Mouse (Mus musculus) CH12.LX (cell line): ENCODE results near the gene Ghrl. TPM values are rescaled to one million over a fixed set of nuclear protein-coding genes. Genes with fewer than 3 reads are reported as not detected.
A peak's percentile ranks its signal among the peaks of the same experiment; 100 is the strongest.

Experiments used
- DNase-seq: peaks from one replicate; pipeline ENCODE4 v3.0.0-alpha.2; 2013; ENCODE audit errors: extremely low read depth
- H3K27ac ChIP-seq: 2 replicates; pipeline ENCODE4 v1.5.1; 2012; ENCODE audit warnings: low read depth, mild to moderate bottlenecking, control low read depth, moderate library complexity; ENCODE audit not compliant: insufficient read depth
- H3K27me3 ChIP-seq: replicated peaks from 2 replicates; pipeline ENCODE3; 2012; ENCODE audit warnings: inconsistent platforms
- H3K36me3 ChIP-seq, 2 experiments: replicated peaks in 1 of 2; 2 replicates each; pipeline versions ENCODE3 to v1.6.1; 2012; ENCODE audit warnings: inconsistent platforms in 1 of 2, low read length in 1 of 2, mild to moderate bottlenecking in 1 of 2, mixed read lengths in 1 of 2, moderate library complexity in 1 of 2; ENCODE audit not compliant: control insufficient read depth in 1 of 2, insufficient read depth in 1 of 2
- H3K4me1 ChIP-seq, 2 experiments: 2 replicates each; pipeline ENCODE4 v1.6.1; 2012; ENCODE audit warnings: inconsistent platforms in 1 of 2, moderate library complexity in 1 of 2; ENCODE audit not compliant: insufficient read depth in 2 of 2, control insufficient read depth in 1 of 2
- H3K4me2 ChIP-seq: 2 replicates; pipeline ENCODE4 v1.6.1; 2012; ENCODE audit warnings: low read depth, mild to moderate bottlenecking, control low read depth; ENCODE audit not compliant: poor library complexity, insufficient read depth, severe bottlenecking
- H3K4me3 ChIP-seq, 3 experiments: fragments of 150-350 bp in 1 of 3; sonication (generic) in 1 of 3; replicated peaks in 1 of 3; 2 replicates each; pipeline versions ENCODE3 to v1.5.1; 2011 to 2012; ENCODE audit warnings: low read depth in 2 of 3, low read length in 2 of 3, mild to moderate bottlenecking in 2 of 3, moderate library complexity in 2 of 3, control low read depth in 1 of 3, improper control_type of control experiment in 1 of 3, inconsistent platforms in 1 of 3, mixed read lengths in 1 of 3; ENCODE audit not compliant: poor library complexity in 1 of 3
- H3K79me2 ChIP-seq: replicated peaks from 2 replicates; pipeline ENCODE4 v1.6.1; 2012; ENCODE audit warnings: mild to moderate bottlenecking, moderate library complexity; ENCODE audit not compliant: control insufficient read depth, poor library complexity, insufficient read depth, severe bottlenecking; ENCODE audit errors: extremely low read depth
- H3K9ac ChIP-seq: 2 replicates; pipeline ENCODE4 v1.6.1; 2012; ENCODE audit warnings: low read depth, mild to moderate bottlenecking, control low read depth, moderate library complexity; ENCODE audit not compliant: insufficient read depth
- H3K9me3 ChIP-seq: replicated peaks from 2 replicates; pipeline ENCODE3; 2012; ENCODE audit warnings: low read length, inconsistent platforms, mixed read lengths
- BHLHE40 ChIP-seq: IDR thresholded peaks from 2 replicates; pipeline ENCODE4 v1.6.1; 2011; ENCODE audit warnings: mild to moderate bottlenecking, low read depth, low read length, improper control_type of control experiment
- CHD1 ChIP-seq: IDR thresholded peaks from 2 replicates; pipeline ENCODE4 v1.6.1; 2012; ENCODE audit warnings: low read depth, low read length, improper control_type of control experiment, inconsistent platforms
- CHD2 ChIP-seq: IDR thresholded peaks from 2 replicates; pipeline ENCODE4 v1.6.1; 2011; ENCODE audit warnings: low read length, improper control_type of control experiment
- CTCF ChIP-seq, 2 experiments: IDR thresholded peaks in 1 of 2; conservative IDR thresholded peaks in 1 of 2; 2 replicates each; pipeline ENCODE4 v1.5.1; 2011 to 2012; ENCODE audit warnings: low read depth in 2 of 2, low read length in 2 of 2, improper control_type of control experiment in 1 of 2, inconsistent platforms in 1 of 2, mild to moderate bottlenecking in 1 of 2, moderate library complexity in 1 of 2
- E2F4 ChIP-seq: IDR thresholded peaks from 2 replicates; pipeline ENCODE4 v1.6.1; 2011; ENCODE audit warnings: low read depth, low read length, improper control_type of control experiment; ENCODE audit not compliant: insufficient replicate concordance
- ETS1 ChIP-seq: conservative IDR thresholded peaks from 2 replicates; pipeline ENCODE4 v1.6.1; 2012; ENCODE audit warnings: low read depth, mild to moderate bottlenecking, inconsistent platforms, low read length, improper control_type of control experiment, moderate library complexity
- HCFC1 ChIP-seq: IDR thresholded peaks from 2 replicates; pipeline ENCODE4 v1.6.1; 2012; ENCODE audit warnings: low read depth, mild to moderate bottlenecking, inconsistent platforms, low read length, improper control_type of control experiment
- IRF4 ChIP-seq: IDR thresholded peaks from 2 replicates; pipeline ENCODE4 v1.6.1; 2014; ENCODE audit warnings: low read depth, mild to moderate bottlenecking, inconsistent platforms, low read length, improper control_type of control experiment
- JUN ChIP-seq: IDR thresholded peaks from 2 replicates; pipeline ENCODE4 v1.6.1; 2011; ENCODE audit warnings: low read depth, mild to moderate bottlenecking, low read length, improper control_type of control experiment, moderate library complexity; ENCODE audit not compliant: insufficient read depth
- KAT2A ChIP-seq: IDR thresholded peaks from 2 replicates; pipeline ENCODE4 v1.6.1; 2012; ENCODE audit warnings: low read length, improper control_type of control experiment, inconsistent platforms; ENCODE audit not compliant: insufficient replicate concordance
- MAFK ChIP-seq: IDR thresholded peaks from 2 replicates; pipeline ENCODE4 v1.6.1; 2011; ENCODE audit warnings: low read length, improper control_type of control experiment; ENCODE audit not compliant: insufficient replicate concordance
- MAX ChIP-seq: IDR thresholded peaks from 2 replicates; pipeline ENCODE4 v1.6.1; 2011; ENCODE audit warnings: low read length, improper control_type of control experiment
- MAZ ChIP-seq: IDR thresholded peaks from 2 replicates; pipeline ENCODE4 v1.6.1; 2012; ENCODE audit warnings: low read depth, mild to moderate bottlenecking, inconsistent platforms, low read length, improper control_type of control experiment, moderate library complexity
- MEF2A ChIP-seq: IDR thresholded peaks from 2 replicates; pipeline ENCODE4 v1.6.1; 2014; ENCODE audit warnings: low read depth, mild to moderate bottlenecking, inconsistent platforms, low read length, improper control_type of control experiment, borderline replicate concordance
- MXI1 ChIP-seq: IDR thresholded peaks from 2 replicates; pipeline ENCODE4 v1.6.1; 2011; ENCODE audit warnings: mild to moderate bottlenecking, low read depth, low read length, improper control_type of control experiment
- MYC ChIP-seq: IDR thresholded peaks from 2 replicates; pipeline ENCODE4 v1.6.1; 2011; ENCODE audit warnings: low read depth, mild to moderate bottlenecking, improper control_type of control experiment, low read length
- NELFE ChIP-seq: IDR thresholded peaks from 2 replicates; pipeline ENCODE4 v1.6.1; 2011; ENCODE audit warnings: low read depth, low read length, improper control_type of control experiment
- NRF1 ChIP-seq: IDR thresholded peaks from 2 replicates; pipeline ENCODE4 v1.6.1; 2014; ENCODE audit warnings: low read depth, mild to moderate bottlenecking, inconsistent platforms, low read length, improper control_type of control experiment, moderate library complexity
- PAX5 ChIP-seq: IDR thresholded peaks from 2 replicates; pipeline ENCODE4 v1.6.1; 2012; ENCODE audit warnings: low read length, inconsistent platforms, mixed read lengths
- POLR2AphosphoS2 ChIP-seq: IDR thresholded peaks from 2 replicates; pipeline ENCODE4 v1.6.1; 2011; ENCODE audit warnings: low read depth, low read length, improper control_type of control experiment
- SIN3A ChIP-seq: IDR thresholded peaks from 2 replicates; pipeline ENCODE4 v1.6.1; 2012; ENCODE audit warnings: low read length, improper control_type of control experiment, inconsistent platforms
- SMC3 ChIP-seq: IDR thresholded peaks from 2 replicates; pipeline ENCODE4 v1.6.1; 2011; ENCODE audit warnings: low read depth, low read length, improper control_type of control experiment
- TBP ChIP-seq: conservative IDR thresholded peaks from 2 replicates; pipeline ENCODE4 v1.6.1; 2011; ENCODE audit warnings: low read depth, low read length, improper control_type of control experiment
- UBTF ChIP-seq: IDR thresholded peaks from 2 replicates; pipeline ENCODE4 v1.6.1; 2012; ENCODE audit warnings: low read depth, mild to moderate bottlenecking, inconsistent platforms, low read length, improper control_type of control experiment, moderate library complexity
- USF1 ChIP-seq: IDR thresholded peaks from 2 replicates; pipeline ENCODE4 v1.6.1; 2014; ENCODE audit warnings: low read depth, mild to moderate bottlenecking, inconsistent platforms, low read length, improper control_type of control experiment
- ZC3H11A ChIP-seq: IDR thresholded peaks from 2 replicates; pipeline ENCODE4 v1.6.1; 2012; ENCODE audit warnings: low read depth, mild to moderate bottlenecking, inconsistent platforms, low read length, improper control_type of control experiment
- ZNF384 ChIP-seq: IDR thresholded peaks from 2 replicates; pipeline ENCODE4 v1.6.1; 2012; ENCODE audit warnings: low read depth, low read length, improper control_type of control experiment, inconsistent platforms
- dilution Hi-C: fragments of 300-500 bp; cut with MboI; formaldehyde crosslinking; loops from 2 replicates; pipeline ENCODE4 v1.14.3; 2020; ENCODE audit warnings: low sequenced_read_pairs; ENCODE audit not compliant: extremely low pct_unique_long_range_greater_than_20kb, extremely low pct_ligation_motif_present
- in situ Hi-C: fragments of 300-500 bp; cut with MboI; formaldehyde crosslinking; loops from 3 replicates; pipeline ENCODE4 v1.14.3; 2019; ENCODE audit warnings: low sequenced_read_pairs, low pct_ligation_motif_present, low pct_unique_long_range_greater_than_20kb, mixed read lengths
- polyA plus RNA-seq: library from polyadenylated mRNA; unstranded; fragments of >175 nt; gene quantifications from 2 replicates; pipeline ENCODE4 v1.2.1, GENCODE M21; 2012; ENCODE audit warnings: low read depth; ENCODE audit not compliant: insufficient read length
- total RNA-seq, 2 experiments: library from RNA; depleted of rRNA; stranded (reverse); fragments of 300-350 nt in 1 of 2; fragments of >200 nt in 1 of 2; gene quantifications; 2 replicates each; pipeline ENCODE4 v1.2.3; 2012 to 2014

Ghrl gene
- total and polyA plus RNA-seq, 3 experiments = 2.6 TPM; not detected in 2

- H3K27me3 ChIP-seq = no peaks in the 10 kb centered on the region
- peak overlapping the region; percentile 32; the same call in 1 of the 2 replicates for H3K27ac ChIP-seq
- H3K79me2 ChIP-seq = peaks cover 24% of the 10 kb centered on the region
- no peak overlapping the region for H3K4me3 ChIP-seq
- H3K9me3 ChIP-seq = peaks cover 8% of the 10 kb centered on the region
- H3K4me2 ChIP-seq = no peak overlapping the region
- dilution Hi-C loops = no loop called here
- H3K4me1 ChIP-seq = peaks cover 19 to 76% of the 10 kb centered on the region in 2 experiments
- H3K36me3 ChIP-seq = peaks cover 71 to 86% of the 10 kb centered on the region in 2 experiments
- TF ChIP-seq UBTF (no peak), POLR2AphosphoS2 (no peak), ZC3H11A (no peak), MAX (peak; percentile 61; the same call in 1 of the 2 replicates), MXI1 (no peak), NELFE (no peak), IRF4 (no peak), MYC (no peak), ETS1 (peak; percentile 68), SIN3A (no peak), USF1 (no peak), CHD1 (no peak), HCFC1 (no peak), CTCF (conservative IDR thresholded peaks at IDR 0.05 in 1 of 2, IDR thresholded peaks at IDR 0.05 in 1 of 2; ENCODE audit: low read depth in 2 of 2, low read length in 2 of 2) (no peak), NRF1 (no peak), TBP (no peak), BHLHE40 (peak; percentile 85), MAFK (no peak), MAZ (no peak), MEF2A (0 out of 2 replicates have a peak, but pooled peaks have one; percentile 17), PAX5 (no peak), SMC3 (no peak; the same call in 1 of the 2 replicates), JUN (no peak), E2F4 (no peak), KAT2A (no peak), ZNF384 (no peak), CHD2 (no peak)
- TF ChIP-seq, all 38 proteins: peak for 4
- H3K9ac ChIP-seq = no peak overlapping the region
- in situ Hi-C loops = loop anchor here (5.0 kb wide), 1 partner anchor 38 kb away; the partner anchor contains the start of gene Irak2
- DNase-seq = peak; percentile 61
These were observed 44.4 kb downstream of the Ghrl start for GRCm38 (mm10) chr6:113675234-113675633.
